Mouse (Mus musculus) hematopoietic stem cell, adult 5-6 weeks (primary cell): ENCODE results near the gene Rab21. TPM values are rescaled to one million over a fixed set of nuclear protein-coding genes. Genes with fewer than 3 reads are reported as not detected.

Experiments used
- ATAC-seq, 2 experiments: fragments of 125-278 bp in 1 of 2; replicated peaks in 1 of 2; 2 replicates each; pipeline ENCODE4 v1.8.0; 2016 to 2017; ENCODE audit warnings: inconsistent platforms in 2 of 2, mild to moderate bottlenecking in 2 of 2, moderate number of reproducible peaks in 2 of 2, low read depth in 1 of 2, moderate TSS enrichment in 1 of 2; ENCODE audit not compliant: low FRiP score in 2 of 2, poor library complexity in 2 of 2, severe bottlenecking in 2 of 2, insufficient read depth in 1 of 2, low TSS enrichment in 1 of 2
- total RNA-seq: library from RNA; stranded (forward); fragments of 172-1452, 232-1000 nt; gene quantifications from 2 replicates; pipeline ENCODE4 v1.2.3, GENCODE M21; 2017

The Rab21 gene
- total RNA-seq, 1 experiment from 2014 or later, result 56.3 TPM

DNA sequence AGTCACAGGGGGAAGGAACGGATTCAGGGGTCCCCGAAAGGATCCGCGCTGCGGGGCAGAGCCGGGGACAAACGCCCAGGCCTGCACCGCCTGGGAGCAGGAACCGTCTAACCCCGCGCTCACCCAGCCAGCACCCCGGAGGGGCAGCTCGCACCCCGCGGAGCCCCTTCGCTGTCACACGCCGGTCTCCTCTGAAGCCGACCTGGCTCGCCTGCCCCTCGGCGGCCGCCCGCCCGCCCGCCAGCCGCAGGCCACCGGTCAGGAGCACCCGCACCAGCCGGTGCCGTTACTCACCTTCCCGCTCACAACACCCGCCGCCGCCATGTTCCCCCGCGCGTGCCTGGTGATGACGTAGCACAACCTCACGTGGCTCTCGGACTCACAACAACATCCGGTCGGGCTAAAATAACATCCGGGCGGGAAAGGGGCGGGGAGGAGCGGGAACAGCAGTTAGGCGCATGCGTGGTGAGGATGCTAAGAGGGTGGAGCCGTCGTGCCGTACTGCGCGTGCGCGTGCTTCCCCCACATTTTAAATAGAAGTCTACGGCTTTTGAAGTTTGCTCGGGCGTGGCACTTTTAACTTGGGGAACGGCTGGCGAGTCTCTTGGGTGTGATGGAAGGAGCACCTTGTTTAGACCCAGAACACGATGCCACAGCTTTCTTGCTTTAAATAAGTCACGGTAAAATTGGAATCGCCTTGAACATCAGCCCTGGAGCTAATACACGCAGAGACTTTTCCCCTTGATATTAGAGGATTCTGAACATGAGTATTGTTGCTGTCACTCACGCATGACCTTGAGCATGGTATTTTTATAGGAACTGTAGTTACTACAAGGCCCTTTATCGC, 64.1 kb downstream of the Rab21 start, which contains the start of gene Tbc1d15:
TSS of gene Tbc1d15 (minus strand) at position 380 of the 847 bp plus-strand sequence.
- ATAC-seq, result peak; percentile 58 to 81

DNA sequence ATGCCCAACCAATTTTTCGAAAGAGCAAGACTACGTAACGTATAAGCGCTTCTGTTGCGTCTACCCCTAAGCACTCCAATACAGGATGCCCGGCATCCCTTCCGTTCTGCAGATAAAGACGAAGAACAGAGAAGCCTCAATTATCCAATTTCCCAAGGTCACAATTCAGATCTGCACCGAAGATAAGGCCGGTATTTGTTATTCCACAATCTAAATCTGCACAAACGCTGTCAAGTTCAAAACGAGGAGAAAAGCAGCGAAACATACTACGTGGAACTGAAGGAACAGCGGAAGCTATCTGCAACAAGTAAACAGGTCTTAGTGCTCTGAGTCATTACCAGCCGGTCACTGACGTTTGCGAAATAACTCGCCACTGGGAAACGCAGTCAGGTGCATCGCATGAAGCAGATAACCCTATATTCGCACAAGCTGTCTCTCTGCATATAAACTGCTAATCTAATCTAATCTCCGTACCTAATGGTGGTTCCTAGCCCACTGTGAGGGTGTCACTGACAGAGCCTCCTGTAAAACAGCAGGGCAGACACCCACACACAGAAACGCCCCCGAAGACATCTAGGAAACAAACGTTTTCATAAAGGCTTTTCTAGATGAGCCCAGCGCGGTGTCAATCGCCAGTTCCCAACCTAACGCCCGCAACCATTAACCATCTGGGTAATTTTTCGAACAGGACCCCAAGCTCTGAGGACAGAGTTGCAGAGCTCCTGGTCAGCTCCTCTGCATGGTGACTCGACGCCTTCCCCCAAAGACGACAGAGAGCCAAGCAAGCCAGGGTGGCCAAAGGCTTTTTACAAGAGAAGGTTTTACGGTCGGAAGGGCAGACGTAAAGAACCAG, 64.9 kb downstream of the Rab21 start:
- 0 out of 4 replicates have a peak, but pooled peaks have one; percentile 9 to 21 for ATAC-seq

DNA sequence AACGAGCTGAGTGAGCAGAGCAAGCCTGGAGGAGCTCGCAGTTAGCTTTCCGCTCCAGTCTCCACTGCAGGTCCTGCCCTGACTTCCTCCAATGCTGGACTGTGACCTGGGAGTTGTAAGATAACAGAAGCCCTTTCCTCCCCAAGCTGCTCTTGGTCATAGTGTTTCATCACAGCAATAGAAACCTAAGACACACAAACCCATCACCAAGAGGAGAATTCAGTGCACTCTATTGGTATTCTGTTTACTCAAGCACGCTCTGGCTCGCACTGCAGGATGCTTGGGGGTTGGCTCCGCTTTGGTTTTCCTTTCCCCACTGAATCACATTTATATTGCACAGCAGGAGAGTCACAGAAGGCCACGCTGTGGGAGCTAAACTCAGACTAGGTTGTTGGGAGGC, 67.4 kb downstream of the Rab21 start:
- ATAC-seq, result no peak

DNA sequence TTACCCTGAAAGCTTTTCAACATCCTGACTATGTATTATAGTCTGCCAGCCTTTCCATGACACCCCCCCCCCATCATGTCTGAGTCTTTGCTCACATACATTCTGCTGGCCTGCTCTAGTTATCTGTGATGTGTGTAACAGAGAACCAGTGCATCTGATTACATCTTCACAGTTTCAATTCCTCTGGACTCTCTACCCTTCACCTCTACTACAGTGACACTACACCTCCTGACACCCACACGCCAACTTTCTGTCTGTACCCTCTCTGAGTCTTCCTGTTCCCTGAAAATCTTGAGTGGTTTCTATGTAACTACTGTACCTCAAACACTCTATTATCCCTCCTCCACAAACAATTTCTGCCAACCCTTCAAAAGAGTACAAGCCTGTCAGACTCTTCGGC, 69.9 kb downstream of the Rab21 start:
- no peak for ATAC-seq

DNA sequence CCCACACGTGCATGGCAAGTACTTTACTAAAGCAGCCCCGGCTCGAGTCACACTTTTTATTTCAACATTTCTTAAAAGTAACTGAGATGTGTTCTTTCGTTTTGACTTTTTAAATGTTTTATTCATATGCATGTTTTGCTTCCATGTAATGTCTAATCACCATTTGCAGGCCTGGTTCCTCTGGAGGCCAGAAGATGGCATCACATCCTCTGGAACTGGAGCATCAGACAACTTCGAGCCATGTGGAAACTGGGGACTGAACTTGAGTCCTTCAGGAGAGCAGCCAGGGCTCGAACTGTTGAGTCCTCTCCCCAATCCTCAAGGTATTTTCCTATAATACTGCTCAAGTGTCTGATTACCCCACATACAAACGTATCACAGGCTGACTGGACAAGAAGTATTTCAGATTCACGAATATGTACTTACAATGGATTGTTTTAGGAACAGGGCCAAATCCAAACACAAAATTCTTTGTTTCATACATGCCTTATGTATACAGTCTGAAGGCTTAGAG, 74.3 kb downstream of the Rab21 start:
- no peak for ATAC-seq

DNA sequence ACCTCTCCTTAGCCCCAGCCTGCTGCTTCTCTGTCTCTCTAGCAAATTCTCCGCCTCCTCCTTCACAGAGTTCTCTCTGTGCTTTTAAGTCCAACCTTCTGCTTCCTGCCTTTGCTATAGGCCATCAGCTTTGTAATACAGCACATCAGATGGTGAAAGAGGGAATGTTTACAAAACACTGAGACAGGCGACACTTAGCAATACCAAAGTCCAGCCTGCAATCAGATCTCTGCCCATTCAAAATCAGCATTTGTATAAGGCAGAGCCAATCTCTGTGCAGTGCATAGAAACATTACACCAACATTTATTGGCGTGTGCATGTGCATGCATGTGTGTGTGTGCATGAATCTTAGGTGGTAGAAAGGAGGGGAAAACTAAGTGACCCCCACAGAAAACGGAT, 77.5 kb downstream of the Rab21 start:
- ATAC-seq, result no peak

Other genes starting within 250 kb of the Rab21 start
- gene Tph2, start 130.6 kb downstream of the Rab21 start, total RNA-seq, result not detected in 2 replicates
- 39.6 and 43.7 TPM in 2 replicates for gene Tbc1d15, start 64.1 kb downstream of the Rab21 start, total RNA-seq
- gene Tmem19, start 46.9 kb upstream of the Rab21 start, total RNA-seq, result 13.1 and 19.0 TPM in 2 replicates
- 12.3 and 12.6 TPM in 2 replicates for gene Thap2, start 68.8 kb upstream of the Rab21 start, total RNA-seq
- 31.4 and 54.0 TPM in 2 replicates for gene Zfc3h1, start 69.4 kb upstream of the Rab21 start, total RNA-seq